Mouse (Mus musculus) stomach, postnatal 0 days (tissue): ENCODE results near the gene Yeats4.

Experiments used
- CTCF ChIP-seq: IDR thresholded peaks from 2 replicates; pipeline ENCODE4 v1.5.1; 2016; ENCODE audit warnings: antibody characterized with exemption, low read depth, mild to moderate bottlenecking, moderate library complexity
- EP300 ChIP-seq: optimal IDR thresholded peaks from 2 replicates; pipeline ENCODE3; 2016; ENCODE audit warnings: antibody characterized with exemption

DNA sequence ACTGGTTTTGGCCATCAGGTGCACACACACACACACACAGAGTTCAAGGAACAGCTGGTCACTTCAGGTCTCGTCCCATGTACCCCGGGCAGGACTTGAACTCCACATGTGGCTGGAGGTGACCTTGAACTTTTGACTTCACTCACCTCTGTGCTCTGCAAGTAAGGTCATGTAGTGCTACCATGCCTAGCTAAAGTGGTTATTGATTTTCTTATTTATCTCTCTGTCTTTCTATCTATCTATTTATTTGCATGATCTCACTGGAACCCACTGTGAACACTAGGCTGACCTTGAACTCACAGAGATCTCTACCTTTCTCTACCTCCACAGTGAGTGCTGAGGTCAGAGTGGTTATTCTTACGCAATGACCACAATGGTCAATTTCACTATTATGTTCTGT, 18.2 kb downstream of the Yeats4 start:
- TF ChIP-seq CTCF (no peak), EP300 (no peak)
